Mouse (Mus musculus): ENCODE results near the gene Polr3gl. TPM values are rescaled to one million over a fixed set of nuclear protein-coding genes. Genes with fewer than 3 reads are reported as not detected.

Polr3gl gene
- polyA plus RNA-seq, 1 experiment: 17.8 TPM

DNA sequence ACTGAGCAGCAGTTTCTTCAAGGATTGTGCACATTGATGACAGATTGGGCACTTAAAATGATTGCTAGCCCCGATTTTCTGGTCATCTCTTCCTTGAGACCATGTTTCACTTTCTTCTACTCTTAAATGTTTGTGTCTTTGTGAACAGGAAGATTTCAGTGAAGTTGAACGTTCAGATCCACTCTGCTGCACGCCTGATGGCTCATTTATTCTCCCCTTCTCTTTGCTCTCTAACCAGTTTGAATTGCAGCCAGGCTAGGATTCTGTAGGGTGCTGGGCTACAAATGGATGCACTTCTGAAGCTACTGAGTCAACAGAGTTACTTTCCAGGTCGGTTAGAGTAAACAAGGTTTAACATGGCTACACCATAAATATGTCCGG, 8.7 kb upstream of the Polr3gl start:
- H3K36me3 ChIP-seq (ENCODE audit: control insufficient read depth, insufficient read depth, low read length): no peaks in the 10 kb centered on the region
- TF ChIP-seq POLR2A (IDR thresholded peaks at IDR 0.05; ENCODE audit: control insufficient read depth, low read depth, low read length) (no peak), CTCF (IDR thresholded peaks at IDR 0.05; ENCODE audit: control insufficient read depth, insufficient read depth, insufficient replicate concordance, low read depth, low read length) (no peak)
- no peaks in the 10 kb centered on the region for H3K27me3 ChIP-seq (ENCODE audit: control insufficient read depth, insufficient read depth, low read length)
- H3K4me1 ChIP-seq (ENCODE audit: control insufficient read depth, insufficient read depth, low read length): peaks cover 5% of the 10 kb centered on the region
- H3K4me3 ChIP-seq (ENCODE audit: control insufficient read depth, low read depth, low read length): no peak overlapping the region
- H3K27ac ChIP-seq (ENCODE audit: control insufficient read depth, insufficient read depth, low read depth, low read length): no peak overlapping the region

DNA sequence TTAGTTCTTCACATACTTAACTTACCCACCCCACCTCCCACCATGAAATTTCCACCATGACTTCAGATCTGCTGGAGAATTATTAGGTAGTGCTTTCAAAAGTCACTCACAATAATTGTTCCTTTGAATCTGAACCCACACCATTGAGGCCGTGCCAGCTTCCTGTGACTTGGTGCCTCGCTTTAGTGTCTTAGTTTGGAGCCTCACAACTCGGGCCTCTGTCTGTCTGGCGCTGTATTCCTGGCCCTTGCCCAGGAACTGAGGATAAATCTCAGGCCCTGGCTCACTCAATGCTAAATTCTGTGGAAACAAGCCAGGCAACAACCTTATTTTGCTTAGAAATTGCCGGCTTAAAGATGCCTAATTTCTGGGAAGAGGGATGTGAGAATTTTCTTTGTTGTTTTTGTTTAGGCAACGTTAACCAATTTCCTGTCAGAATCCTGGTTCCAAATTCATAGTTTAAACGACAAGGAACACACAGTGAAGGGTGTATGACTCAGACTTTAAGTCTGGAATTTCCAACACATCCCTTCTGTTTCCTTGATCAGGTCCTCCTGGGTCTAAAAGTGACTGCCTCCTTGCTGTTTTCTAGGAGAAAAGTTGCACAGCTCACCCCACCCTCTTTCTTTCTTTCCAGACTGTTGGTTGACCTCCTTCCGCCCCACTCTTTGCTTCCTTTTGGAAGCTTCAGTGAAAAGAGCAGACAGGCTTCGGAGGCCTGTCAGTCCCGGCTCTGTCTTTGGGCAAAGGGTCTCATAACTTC, 8.1 kb upstream of the Polr3gl start:
- no peaks in the 10 kb centered on the region for H3K36me3 ChIP-seq (ENCODE audit: control insufficient read depth, insufficient read depth, low read length)
- no peak overlapping the region for H3K4me3 ChIP-seq (ENCODE audit: control insufficient read depth, low read depth, low read length)
- H3K4me1 ChIP-seq (ENCODE audit: control insufficient read depth, insufficient read depth, low read length): peaks cover 11% of the 10 kb centered on the region
- TF ChIP-seq CTCF (IDR thresholded peaks at IDR 0.05; ENCODE audit: control insufficient read depth, insufficient read depth, insufficient replicate concordance, low read depth, low read length): no peak
- no peak for TF ChIP-seq POLR2A (IDR thresholded peaks at IDR 0.05; ENCODE audit: control insufficient read depth, low read depth, low read length)
- peak overlapping the region; percentile 64 for H3K27ac ChIP-seq (ENCODE audit: control insufficient read depth, insufficient read depth, low read depth, low read length)
- H3K27me3 ChIP-seq (ENCODE audit: control insufficient read depth, insufficient read depth, low read length): no peaks in the 10 kb centered on the region

DNA sequence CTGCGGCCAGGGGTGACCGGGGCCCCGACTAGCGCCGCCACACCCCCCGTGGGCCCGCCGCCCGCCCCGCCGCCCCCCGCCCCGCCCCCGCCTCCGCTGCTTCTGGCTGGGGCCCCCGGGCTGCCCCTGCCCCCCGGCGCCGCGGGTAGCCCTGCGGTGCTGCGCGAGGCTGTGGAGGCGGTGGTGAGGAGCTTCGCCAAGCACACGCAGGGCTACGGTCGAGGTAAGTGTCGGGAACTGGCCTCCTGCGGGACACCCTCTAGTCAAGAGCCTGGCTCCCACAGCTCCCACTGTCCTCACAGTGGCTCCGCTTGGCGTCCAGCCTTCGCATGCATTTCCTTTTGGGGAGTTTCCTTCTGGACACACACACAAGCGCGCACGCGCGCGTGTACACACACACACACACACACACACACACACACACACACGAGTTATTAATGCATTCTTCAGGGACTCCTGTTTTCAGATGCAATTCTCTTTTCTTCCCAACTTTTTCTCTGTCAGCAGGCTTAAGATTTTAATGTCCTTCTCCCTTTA, 7.3 kb upstream of the Polr3gl start:
- H3K36me3 ChIP-seq (ENCODE audit: control insufficient read depth, insufficient read depth, low read length): no peaks in the 10 kb centered on the region
- peak overlapping the region; percentile 87 for H3K4me3 ChIP-seq (ENCODE audit: control insufficient read depth, low read depth, low read length)
- H3K27me3 ChIP-seq (ENCODE audit: control insufficient read depth, insufficient read depth, low read length): no peaks in the 10 kb centered on the region
- H3K27ac ChIP-seq (ENCODE audit: control insufficient read depth, insufficient read depth, low read depth, low read length): peak overlapping the region; percentile 64
- H3K4me1 ChIP-seq (ENCODE audit: control insufficient read depth, insufficient read depth, low read length): peaks cover 18% of the 10 kb centered on the region
- TF ChIP-seq CTCF (IDR thresholded peaks at IDR 0.05; ENCODE audit: control insufficient read depth, insufficient read depth, insufficient replicate concordance, low read depth, low read length) (no peak), POLR2A (IDR thresholded peaks at IDR 0.05; ENCODE audit: control insufficient read depth, low read depth, low read length) (no peak; the same call in 1 of the 2 replicates)

DNA sequence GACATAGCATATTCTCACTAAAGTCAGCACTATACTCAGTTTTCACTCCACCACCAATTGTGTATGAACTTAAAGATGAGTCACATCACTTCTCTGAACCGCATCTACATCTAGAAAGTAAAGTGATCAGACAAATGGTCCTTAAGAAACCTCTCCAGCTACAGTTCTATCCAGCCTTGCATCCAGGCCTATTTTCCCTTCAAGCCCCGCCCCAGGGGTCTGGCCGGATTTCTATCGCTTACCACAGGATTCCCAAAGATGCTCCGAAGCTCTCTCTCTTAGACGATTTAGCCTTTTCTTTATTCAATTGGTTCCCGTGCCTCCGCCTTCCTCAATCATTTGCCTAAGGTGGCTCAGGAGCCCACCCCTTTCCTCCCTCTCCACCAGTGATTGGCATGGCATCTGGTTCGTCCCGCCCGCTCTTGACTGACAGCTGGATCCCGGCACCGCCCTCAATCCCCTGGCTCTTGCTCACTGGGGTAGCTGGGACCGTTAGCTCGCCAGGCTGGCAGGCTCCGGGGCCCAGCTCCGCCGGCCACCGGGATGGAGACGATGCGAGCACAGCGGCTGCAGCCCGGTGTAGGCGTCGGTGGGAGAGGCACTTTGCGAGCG, 6.8 kb upstream of the Polr3gl start, which contains the start of gene Lix1l:
Gene Lix1l, plus strand, starts transcription at position 511 of the 612 bp plus-strand sequence.
- peaks cover 22% of the 10 kb centered on the region for H3K4me1 ChIP-seq (ENCODE audit: control insufficient read depth, insufficient read depth, low read length)
- peak; percentile 60 for TF ChIP-seq POLR2A (IDR thresholded peaks at IDR 0.05; ENCODE audit: control insufficient read depth, low read depth, low read length)
- no peak for TF ChIP-seq CTCF (IDR thresholded peaks at IDR 0.05; ENCODE audit: control insufficient read depth, insufficient read depth, insufficient replicate concordance, low read depth, low read length)
- H3K36me3 ChIP-seq (ENCODE audit: control insufficient read depth, insufficient read depth, low read length): no peaks in the 10 kb centered on the region
- H3K27ac ChIP-seq (ENCODE audit: control insufficient read depth, insufficient read depth, low read depth, low read length): peak within 1 kb of the TSS; percentile 64
- H3K4me3 ChIP-seq (ENCODE audit: control insufficient read depth, low read depth, low read length): peak within 1 kb of the TSS; percentile 87
- no peaks in the 10 kb centered on the region for H3K27me3 ChIP-seq (ENCODE audit: control insufficient read depth, insufficient read depth, low read length)

DNA sequence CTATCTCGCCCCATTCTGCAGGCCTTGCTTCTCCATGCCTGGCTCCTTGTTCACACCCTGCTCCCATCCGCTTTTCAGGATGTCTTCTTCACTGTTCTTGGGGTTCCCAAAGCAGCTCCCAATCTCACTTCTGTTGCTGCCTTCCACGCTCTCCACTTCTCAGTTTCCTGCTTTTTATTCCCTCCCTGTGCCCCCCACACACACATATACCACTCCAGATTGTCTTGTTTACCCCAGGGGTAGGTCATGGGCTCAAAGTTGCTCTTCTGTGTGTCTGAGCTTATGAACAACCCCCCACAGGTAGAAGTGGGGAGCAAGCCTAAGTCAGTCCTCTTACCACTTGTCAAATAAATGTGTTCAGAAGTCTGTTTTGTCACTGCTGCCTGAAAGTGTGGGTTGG, 5.4 kb upstream of the Polr3gl start:
- no peak overlapping the region for H3K27ac ChIP-seq (ENCODE audit: control insufficient read depth, insufficient read depth, low read depth, low read length)
- H3K4me3 ChIP-seq (ENCODE audit: control insufficient read depth, low read depth, low read length): no peak overlapping the region
- H3K36me3 ChIP-seq (ENCODE audit: control insufficient read depth, insufficient read depth, low read length): no peaks in the 10 kb centered on the region
- peaks cover 22% of the 10 kb centered on the region for H3K4me1 ChIP-seq (ENCODE audit: control insufficient read depth, insufficient read depth, low read length)
- no peaks in the 10 kb centered on the region for H3K27me3 ChIP-seq (ENCODE audit: control insufficient read depth, insufficient read depth, low read length)
- TF ChIP-seq POLR2A (IDR thresholded peaks at IDR 0.05; ENCODE audit: control insufficient read depth, low read depth, low read length): no peak
- TF ChIP-seq CTCF (IDR thresholded peaks at IDR 0.05; ENCODE audit: control insufficient read depth, insufficient read depth, insufficient replicate concordance, low read depth, low read length): no peak

DNA sequence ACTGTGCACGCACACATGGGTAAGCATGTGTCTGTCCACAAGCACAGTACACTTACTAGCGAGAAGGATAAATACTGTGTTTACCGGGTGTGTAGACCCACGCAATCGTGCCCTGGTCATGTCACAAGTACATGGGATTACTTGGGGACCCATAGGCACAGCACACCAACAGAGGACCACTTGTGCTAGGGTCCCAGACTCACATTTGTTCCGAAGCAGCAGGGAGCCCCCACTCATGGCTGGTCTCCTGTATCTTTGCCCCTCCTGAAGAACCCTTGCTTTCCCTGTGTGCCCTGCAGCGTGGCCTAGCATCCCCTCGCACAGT, 5.0 kb upstream of the Polr3gl start:
- Histone ChIP-seq H3K36me3 (ENCODE audit: control insufficient read depth, insufficient read depth, low read length) (no peaks in the 10 kb centered on the region), H3K27ac (ENCODE audit: control insufficient read depth, insufficient read depth, low read depth, low read length) (no peak overlapping the region), H3K4me3 (ENCODE audit: control insufficient read depth, low read depth, low read length) (no peak overlapping the region), H3K27me3 (ENCODE audit: control insufficient read depth, insufficient read depth, low read length) (no peaks in the 10 kb centered on the region), H3K4me1 (ENCODE audit: control insufficient read depth, insufficient read depth, low read length) (peaks cover 25% of the 10 kb centered on the region)
- TF ChIP-seq CTCF (IDR thresholded peaks at IDR 0.05; ENCODE audit: control insufficient read depth, insufficient read depth, insufficient replicate concordance, low read depth, low read length) (no peak), POLR2A (IDR thresholded peaks at IDR 0.05; ENCODE audit: control insufficient read depth, low read depth, low read length) (no peak)

All from testis, adult 2 months (tissue).